Mouse (Mus musculus): ENCODE measurements at regions not wholly inside any gene's neighbourhood (a gene's known extent, or its start where the extent isn't known, plus 50 kb on each side); places are given as distances from the start of the nearest gene placed in this dataset.

DNA sequence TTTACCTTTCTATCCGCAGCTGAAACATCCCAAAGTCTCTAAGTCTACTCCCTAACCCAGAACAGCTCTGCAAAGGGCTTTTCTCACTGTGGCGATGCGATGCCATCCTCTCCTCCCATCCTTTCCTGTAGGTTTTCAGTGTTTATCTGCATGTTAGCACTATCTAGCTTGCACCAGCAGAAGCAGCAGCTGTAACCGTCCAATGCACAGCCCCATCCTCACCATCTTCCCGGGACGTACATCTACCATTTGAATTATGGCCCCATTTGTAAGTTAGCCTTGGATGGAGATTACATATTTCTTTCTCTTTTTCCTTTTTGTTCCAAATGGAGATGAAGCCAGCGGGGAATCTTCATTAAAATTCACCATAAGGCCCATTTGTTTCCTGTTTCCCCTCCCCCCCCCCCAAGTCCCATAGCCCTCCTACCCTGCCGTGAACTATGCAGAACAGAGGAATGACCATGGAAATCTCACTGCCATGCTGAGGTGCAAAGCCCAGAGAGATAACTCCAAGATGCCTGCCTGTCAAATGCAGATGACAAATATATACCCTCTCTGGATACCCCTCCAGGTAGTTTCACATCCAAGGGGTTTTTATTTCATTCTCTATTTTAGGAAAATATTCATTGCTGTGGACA is 525.5 kb upstream of the Id4 start:
- no peak for DNase-seq (ENCODE audit: low read depth, low spot score)

DNA sequence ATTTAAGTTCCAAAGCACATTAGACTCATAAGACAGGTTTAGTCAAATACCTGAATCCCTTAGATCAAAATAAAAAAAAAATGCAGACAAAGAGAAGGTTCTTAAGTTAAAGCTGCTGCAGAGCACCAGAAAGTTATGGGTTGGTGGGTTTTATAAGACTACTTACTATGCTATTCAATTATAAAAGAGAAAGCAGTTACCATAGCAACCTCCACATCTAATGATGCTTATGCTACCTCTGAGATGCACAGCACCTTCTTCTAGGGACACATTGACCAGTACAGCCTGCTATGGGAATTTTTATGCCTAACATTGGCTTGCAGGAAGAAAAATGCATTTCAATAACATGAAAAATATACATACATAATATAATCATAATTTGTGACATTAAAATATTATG is 512.1 kb upstream of the Id4 start:
- DNase-seq (ENCODE audit: low read depth, low spot score) = no peak

DNA sequence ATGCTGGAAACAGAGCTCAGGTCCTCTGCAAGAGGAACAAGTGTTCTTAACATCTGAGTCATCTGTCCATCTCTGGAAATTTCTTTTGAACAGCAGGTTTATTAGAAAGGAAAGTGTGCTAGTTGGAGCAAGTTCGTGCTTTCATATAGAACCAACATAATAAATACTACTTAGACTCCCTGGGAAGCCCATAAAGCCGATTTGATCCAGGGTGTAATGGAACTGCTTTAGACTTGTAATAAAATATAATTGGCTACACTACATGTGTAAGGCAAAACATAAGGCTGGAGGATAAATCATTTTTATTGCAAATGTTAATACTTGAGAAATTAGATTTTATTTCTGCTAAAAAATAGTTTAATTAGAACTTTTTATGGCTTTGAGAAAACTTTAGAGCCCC is 510.0 kb upstream of the Id4 start:
- no peak for DNase-seq (ENCODE audit: low read depth, low spot score)

DNA sequence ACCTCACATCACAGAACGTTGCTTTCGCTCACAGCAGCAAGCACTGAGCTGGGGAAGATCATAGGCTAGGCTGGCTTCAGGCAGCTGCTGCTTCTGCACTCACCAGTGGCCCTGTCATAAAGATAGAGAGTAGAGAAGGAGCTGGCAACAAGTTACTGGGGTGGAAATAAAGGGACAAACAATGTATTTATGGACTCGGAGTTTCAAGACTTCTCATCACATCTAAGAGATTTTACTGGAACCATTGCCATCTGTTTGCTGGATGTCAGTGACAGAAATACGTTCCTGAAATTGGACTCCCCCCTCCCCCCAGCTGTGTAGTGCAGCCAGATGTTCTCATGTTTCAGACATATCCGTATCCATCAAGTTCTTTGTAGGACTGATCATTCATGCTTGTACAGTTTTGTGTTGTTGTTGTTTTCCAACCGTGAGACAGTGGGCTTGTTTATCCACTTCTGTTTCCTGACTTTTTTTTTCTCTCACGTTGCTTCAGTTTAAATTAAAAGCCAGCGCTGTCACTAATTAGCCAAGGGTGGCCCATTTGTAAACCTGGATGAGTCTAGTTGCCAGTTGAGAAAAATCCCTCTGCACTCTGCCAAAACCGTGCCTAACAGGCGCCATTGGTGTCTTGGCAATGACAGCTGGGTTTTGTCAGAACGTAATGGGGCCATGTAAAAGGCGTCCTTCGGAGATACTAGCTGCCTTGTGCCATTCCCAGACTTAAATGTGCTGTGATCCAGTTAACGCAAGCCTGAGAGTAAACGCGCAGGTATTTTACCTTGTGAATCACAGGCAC is 496.0 kb upstream of the Id4 start:
- no peak for DNase-seq (ENCODE audit: low read depth, low spot score)

DNA sequence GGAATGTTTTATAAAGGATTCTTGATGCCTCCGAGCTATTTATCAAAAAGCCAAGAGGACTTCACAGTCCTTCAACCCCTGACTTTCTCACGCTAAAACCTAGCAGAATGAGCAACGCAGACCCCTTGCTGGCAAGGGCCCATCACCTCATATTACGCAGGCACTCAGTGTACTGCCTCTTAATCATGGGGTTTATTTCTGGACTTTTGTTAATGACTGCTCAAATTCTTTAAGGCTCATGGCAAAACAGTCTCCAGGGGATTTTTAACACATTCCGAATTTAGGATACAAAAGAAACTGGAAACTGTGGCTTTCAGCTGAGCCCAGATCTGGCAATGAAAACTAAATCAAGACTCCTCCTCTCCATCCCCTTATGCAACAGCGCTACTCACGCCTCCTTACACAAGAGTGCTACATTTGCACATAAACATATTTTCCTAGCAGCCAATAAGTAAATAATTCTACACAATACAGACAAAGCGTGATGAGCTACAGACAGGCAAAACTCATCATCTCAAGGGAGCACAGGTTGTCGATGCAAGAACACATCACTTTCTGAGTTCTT is 492.0 kb upstream of the Id4 start:
- DNase-seq (ENCODE audit: low read depth, low spot score) = no peak

DNA sequence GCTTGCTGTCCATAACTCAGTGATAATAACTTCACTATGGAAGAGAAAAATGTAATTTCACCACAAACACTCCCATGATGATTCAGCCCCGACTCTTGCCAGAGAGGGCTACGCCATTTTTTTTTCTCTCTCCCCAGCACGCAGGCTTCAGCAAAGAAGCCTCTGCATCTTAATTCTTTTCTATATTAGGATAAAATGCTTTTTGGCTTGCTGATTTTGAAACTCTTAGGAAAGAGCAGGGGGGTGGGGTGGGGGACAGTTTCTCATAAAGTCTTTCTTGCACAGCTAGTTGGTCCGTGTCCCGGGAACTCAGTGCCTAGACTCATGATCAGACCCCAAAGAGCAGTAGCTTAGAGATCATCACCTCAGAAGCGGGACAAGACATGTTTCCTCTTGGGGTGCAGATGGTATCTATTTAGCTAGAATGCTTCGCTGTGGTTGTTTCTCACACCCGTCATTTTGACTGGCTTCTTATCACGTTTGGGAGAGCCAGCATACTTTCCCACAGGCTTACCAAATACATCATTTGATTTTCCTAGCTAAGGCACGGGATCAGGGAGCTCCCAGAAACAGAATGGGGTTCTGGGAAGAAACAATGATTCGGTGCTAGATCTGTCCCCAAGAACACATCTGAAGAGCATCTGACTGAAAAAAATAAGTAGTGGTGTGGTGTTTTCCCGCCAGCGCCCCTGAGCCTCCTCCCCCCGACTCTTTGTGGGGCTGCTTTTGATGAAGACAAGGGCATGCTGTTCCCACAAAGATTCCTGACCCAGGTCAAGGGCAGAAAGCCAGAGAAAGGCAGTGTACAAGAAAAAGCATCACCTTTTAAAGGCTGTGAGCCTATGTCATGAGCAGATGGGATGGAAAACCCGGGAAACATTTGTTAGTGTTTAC is 483.6 kb upstream of the Id4 start:
- peak; percentile 30 for DNase-seq (ENCODE audit: low read depth, low spot score)

DNA sequence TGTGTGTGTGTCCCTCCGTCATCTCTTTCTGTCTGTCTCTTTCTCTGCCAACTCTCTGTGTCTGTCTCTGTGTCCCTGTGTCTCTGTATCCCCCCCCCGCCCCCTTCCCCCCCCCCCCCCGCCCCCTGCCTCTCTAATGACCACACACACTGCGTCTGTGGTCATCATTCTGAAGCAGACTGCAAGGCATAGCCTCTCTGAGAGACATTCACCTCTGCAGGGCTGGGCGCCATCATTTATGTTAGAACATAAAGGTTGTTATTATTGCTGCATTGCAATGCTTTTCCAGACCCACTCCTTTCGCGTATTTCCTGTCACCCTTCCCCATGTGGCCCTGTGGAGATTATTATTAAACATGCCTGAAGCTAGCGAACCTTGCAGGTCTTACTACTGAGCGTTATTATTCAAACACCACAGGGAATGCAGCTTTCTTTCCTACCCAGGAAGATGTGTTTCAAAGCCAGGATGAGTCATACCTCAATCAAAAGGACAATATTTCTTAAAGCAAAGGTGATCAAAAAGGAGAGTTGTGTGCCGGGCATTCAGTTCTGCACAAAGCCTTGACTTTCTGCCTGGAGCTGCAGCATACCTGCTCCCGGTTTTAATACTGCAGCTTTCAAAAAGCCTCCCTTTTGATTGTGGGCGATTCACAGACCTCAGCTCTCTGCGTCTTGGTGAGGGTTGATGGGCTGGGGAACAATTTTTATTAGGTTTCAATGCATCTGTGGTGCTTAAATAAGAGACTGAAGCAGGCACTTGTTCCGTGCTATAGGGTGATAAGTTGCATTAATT is 482.6 kb upstream of the Id4 start:
- no peak for DNase-seq (ENCODE audit: low read depth, low spot score)

DNA sequence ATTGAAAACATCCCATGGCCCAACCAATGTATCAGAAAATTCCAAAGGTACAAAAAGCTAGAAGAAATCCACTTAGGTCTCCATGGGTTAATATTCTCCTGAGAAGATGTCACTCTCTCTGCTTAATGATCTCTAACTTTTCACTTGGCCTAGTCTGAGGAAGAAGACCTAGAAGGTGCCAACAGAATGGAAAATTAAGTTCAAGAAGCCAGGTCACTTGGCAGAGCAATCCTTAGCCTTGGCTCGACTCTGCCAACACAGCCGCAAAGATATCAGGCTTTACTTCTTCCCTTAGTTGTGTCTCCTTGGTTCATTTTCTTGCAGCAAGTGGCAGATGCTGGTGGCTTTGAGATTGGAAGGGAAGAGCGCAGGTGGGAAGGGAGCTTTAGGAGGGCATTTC is 476.6 kb upstream of the Id4 start:
- DNase-seq (ENCODE audit: low read depth, low spot score) = no peak

DNA sequence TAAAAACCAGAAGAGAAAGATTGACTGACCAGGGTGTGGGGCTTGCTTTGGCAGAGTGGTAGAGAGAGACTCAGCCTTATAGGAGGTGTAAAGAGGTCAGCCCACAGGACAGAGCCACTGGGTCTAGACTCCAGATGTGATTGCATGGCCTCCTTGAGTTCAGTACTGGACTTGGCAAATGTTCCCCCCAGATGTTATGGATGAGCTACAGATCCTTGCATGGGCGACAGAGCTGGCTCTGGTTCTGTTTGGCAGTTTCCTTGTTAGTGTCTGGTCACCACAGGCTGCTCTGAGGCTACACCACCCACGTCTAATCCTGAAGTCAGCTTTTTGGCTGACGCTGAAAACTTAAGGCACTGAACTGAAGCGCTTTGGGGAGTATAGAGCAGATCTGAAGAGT is 463.2 kb upstream of the Id4 start:
- DNase-seq (ENCODE audit: low read depth, low spot score) = peak; percentile 49

DNA sequence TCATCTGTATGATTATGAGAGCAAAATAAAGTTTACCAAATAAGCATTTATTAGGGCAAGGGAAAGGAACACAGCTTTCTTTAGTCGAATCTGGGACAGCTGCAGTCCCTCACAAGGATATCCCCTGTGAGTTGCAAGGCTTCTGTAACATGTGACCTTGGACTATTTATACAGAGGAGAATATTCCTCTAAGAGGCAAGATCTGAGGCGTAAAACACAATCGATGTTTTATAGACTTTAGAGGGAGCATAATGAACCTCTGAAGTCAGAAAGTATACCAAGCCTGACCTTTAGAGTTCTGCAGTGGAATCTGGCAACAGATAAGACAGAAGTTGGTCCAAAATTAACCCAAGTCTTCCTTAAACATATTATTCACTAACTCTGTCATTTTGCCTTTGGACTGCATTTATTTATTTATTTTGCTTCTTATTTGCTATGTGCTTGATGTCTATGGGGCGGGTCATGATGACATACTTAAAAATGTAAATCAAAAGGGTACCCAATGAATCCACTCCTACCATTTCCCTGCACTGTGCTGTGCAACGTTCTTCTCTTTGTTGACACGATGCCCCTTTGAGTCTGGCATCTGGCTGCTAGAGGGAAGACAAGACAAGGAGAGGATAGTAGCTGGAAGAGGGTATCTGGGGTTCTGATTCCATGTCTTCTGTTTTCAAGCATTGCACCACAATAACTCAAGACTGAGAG is 449.2 kb upstream of the Id4 start:
- DNase-seq (ENCODE audit: low read depth, low spot score) = no peak

DNA sequence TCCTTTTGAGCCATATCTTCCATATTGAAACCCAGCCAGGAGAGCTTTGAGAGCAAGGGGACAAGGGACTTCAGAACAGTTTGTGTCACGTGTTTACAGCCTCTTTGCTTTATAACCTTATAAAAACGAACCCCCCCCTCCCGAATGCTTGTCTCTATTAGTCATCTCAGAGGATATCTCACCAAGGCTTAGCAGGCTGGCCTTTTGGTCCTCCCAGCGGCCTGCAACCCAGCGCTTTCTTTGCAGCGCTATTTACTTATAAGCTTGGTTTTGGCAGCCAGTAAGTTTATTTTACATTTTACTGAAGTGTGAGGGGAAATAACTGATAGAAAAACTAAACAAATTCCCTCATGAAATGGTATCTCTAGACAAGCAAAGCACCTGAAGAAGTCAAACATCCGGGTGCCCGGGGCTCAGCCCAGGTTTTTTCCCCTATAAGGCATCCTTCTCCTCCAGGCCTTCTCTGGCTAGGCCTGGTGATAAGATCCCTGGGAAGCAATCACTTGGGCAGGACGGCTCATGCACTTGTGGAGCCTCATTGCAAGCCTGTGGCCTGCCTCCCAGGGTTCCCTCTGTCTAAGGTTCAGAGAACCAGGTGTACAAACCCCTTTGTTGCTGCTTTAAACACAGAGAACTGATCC is 442.0 kb upstream of the Id4 start:
- DNase-seq (ENCODE audit: low read depth, low spot score) = no peak

DNA sequence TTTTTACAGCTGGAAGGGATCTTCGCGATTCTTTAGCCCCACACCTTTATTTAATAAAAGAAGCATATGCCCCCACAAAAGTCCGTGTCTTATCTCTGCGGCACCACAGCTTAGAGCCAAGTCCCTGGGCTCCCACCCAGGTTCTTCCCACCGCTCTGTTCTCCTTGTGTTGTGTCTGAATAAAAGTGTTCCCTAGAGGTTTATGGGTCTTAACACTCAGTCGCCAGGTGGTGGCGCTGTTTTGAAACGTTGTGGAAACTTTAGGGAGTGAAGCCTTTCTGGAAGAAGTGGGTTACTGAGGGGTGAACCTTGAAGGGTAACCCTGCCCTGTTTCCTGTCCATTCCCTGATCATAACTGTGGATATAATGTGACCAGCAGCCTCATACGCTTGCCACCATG is 424.5 kb upstream of the Id4 start:
- peak; percentile 15 for DNase-seq (ENCODE audit: low read depth, low spot score)

DNA sequence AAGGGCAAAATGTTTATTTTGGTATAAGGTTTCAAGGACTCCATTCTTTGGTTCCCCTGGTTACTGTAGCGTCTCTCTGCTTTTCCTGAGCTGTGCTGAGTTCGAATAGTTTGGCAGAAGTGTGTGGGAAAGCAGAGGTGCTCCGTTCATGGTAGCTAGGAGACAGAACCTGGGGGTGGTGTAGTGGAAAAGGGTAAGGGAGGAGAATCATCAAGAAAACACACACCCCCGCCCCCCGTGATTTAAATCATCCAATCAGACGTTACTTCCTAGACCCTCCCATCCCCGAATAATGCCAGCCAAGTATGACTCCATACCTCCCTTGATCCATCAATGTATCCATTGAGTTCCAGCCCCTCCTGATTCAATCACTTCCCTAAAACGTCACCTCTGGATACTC is 418.6 kb upstream of the Id4 start:
- no peak for DNase-seq (ENCODE audit: low read depth, low spot score)

DNA sequence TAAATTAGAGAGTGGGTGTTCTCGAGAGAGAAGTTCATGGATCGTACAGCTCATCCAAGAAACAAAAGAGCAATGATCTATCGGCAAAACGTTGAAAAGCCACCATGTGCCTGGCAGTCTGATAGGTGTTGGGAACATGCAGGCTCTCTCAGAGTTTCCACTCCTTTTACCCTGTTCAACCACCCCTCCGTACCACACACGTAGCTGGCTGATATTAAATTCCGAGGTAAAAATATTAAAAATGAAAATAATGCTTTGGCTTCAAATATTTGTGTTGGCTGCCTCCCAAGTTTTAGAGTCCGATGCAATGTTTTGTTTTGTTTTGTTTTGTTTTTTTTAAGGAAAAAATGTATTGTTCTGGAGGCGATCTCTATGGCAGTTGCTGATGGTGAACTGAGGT is 418.0 kb upstream of the Id4 start:
- no peak for DNase-seq (ENCODE audit: low read depth, low spot score)

DNA sequence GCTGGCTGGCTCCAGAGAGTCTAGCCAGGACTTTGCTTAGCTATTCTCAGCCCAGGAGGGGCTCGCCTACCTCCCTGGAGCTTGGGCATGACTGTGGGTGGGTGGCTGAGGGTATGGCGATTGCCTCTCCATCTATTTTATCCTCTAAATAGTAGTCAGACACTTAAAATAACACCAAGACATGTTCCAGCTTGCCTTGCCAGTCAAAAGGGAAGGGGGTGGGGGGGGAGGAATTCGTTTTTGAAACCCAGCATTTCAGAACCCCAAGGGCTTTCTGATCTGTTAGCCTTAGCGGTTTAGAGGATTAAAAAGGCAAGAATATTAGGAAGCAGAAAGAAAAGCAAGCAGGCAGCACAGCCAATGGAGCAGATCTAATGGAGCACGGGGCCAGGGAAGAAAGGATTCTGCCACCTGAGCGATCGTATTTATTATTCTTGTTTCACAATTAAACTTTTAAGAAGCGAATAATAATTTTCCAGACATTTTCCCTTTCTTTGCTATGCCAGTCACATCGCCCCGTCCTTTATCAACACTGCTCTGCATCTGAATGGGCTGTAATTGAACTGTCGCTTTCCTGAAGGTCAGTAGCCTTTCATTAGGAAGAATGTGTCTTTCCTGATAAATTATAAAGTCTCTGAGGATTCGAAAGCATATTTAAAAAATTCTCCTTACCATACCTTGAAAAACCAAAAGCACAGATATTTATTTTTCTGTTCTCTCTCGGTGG is 417.3 kb upstream of the Id4 start:
- DNase-seq (ENCODE audit: low read depth, low spot score) = no peak

DNA sequence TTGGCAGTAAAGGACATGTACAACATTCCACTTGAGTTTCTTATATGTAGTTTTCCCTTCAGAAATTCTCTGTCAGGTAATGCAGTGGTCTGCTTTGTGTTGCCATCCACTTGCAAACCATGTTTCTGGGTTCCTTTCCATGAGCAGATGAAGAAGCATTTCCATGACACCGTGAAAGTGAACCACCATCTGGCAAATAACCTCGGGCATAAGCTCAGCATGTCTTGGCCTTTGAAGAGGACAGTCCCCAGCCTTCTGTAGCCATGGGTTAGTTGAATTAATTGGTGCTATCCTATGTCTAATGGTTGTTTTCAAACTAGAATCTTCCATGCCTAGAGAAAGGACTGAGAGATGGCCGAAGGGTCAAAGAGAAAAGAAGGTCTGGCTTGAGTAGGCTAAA is 414.3 kb upstream of the Id4 start:
- no peak for DNase-seq (ENCODE audit: low read depth, low spot score)

DNA sequence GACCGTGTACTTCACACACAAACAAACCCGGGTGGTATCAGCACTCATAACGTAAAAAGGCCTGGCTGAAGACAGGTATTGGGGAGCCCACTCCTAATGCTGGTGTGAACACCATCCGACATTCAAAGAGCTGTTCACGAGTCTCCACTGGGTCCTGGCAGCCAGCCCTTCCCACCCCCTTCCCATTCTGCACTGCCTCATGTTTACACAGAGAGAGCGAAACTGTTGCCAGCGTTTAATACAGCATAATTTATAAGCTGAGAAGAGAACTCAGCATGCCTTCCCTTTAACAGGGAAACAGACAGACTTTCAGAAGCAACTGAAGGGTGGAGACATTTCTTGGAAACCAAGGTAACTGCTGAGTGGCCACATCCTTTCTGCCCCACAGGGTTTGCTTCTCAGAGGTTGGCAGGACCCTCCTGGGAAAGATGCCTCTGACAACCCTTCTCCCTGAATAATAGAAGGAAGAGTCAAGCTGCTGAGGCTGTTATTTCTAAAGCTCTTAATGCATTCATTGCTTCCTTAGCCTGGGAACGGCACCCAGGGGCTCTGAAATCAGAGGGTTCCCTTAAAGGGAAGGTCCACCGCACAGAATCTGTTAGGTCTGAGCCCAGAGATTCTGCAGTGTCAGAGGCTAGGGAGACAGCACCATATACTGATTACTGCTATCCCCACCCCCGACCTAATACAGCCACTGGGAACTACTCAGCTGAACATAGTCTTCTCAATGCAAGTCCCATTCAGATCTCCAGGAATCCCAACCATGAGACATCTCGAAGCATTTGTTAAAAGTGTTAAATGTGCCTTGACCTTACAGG is 412.4 kb upstream of the Id4 start:
- no peak for DNase-seq (ENCODE audit: low read depth, low spot score)

DNA sequence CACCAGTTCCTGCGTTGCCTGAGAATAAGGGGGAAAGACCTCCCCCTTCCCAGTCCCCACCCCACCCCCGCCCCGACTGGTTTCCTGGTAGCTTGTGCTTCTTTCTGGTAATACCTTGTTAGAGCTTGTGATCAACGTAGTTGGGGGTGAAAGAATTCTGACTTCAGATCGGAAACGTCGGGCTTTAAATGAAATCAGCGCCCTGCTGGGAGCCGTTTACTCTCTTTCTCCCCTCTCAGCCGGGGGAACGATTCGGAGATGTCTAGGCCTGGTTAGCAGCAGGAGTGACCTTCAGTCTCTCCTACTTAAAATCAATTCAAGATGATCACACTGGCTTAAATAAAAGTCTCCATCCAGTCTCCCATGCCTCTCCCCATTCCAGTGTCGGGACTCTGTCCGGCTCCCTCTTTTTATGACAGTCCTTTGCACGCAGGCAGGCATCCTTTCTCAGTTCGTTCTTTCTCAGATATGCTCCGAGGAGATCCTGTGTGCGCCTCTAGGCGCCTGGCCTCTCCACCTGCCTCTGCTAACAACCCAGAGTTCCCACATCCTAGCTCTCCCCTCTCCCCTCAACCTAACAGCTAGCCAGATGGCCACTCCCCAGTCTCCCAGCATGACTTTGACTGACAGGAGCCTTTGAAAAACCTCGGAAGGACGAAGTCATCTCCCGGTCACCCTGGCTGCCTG is 405.5 kb upstream of the Id4 start:
- DNase-seq (ENCODE audit: low read depth, low spot score) = no peak

All from skeletal muscle tissue, adult 2 months (tissue).